9 mouse cellular contexts compared by ENCODE assay signal in the genomic region with DNA sequence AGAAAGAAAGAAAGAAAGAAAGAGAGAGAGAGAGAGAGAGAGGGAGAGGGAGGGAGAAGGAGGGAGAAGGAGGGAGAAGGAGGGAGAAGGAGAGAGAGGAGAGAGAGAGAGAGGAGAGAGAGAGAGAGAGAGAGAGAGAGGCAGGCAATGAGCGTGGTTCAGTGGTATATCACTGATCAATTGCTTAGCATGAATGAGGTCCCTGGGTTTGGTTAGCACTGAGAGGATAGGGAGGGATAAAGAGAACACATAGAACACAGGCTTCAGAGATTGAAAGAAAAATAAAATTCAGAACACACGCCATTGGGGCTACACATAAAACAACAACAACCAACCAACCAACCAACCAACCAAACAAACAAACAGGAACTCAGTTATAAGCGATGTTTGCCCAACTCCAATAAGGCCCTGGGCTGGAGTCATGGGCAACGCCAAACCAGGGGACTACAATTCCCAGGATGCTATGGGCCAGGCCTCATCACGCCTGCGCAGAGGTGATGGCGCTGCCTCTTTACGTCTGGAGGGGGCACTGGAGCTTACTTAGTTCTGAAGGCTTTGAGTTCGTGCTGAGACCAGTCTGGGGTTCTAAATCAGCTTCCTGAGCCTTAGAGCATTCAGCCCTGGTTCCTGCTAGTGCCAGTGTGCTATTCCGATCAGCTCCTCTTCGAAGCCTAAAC. TPM values are rescaled to one million over a fixed set of nuclear protein-coding genes. Genes with fewer than 3 reads are reported as not detected.
DNase-seq lines count a peak whose midpoint lies in the region; ATAC-seq and TF ChIP-seq lines count a peak whose summit lies in the region.
"Had no signal": no experiment of that assay in that cellular context is flagged by ENCODE, and none has a peak within 500 bp of the region (broad histone marks: within the 10 kb centered on the region; RNA-seq: fewer than 3 reads in every experiment).

No protein-coding gene starts in this region.

- no peaks in the 10 kb centered on the region for H3K9me3 ChIP-seq in hindbrain, embryonic 11.5 days (ENCODE audit: control insufficient read depth, low read length)
- no peaks in the 10 kb centered on the region for H3K9me3 ChIP-seq in lung, postnatal 0 days (ENCODE audit: low read length)

- H3K4me2 ChIP-seq in hindbrain, embryonic 11.5 days (replicated peaks; ENCODE audit: low read depth, low read length): peak overlapping the region; percentile 29
- H3K4me2 ChIP-seq in lung, postnatal 0 days (replicated peaks; ENCODE audit: low read depth, low read length): peak overlapping the region; percentile 52

- no peaks in the 10 kb centered on the region for H3K27me3 ChIP-seq in hindbrain, embryonic 11.5 days (ENCODE audit: control insufficient read depth, insufficient read depth, low read length)
- no peaks in the 10 kb centered on the region for H3K27me3 ChIP-seq in lung, postnatal 0 days (replicated peaks; ENCODE audit: insufficient read depth, low read length)

- WGBS in hindbrain, embryonic 11.5 days: 18% methylated on average over 11 of the region's 11 CpGs
- WGBS in lung, postnatal 0 days: 12% methylated on average over 11 of the region's 11 CpGs

- no peaks in the 10 kb centered on the region for H3K36me3 ChIP-seq in hindbrain, embryonic 11.5 days (ENCODE audit: control insufficient read depth, insufficient read depth, low read length)
- H3K36me3 ChIP-seq in lung, postnatal 0 days (ENCODE audit: insufficient read depth, low read length): no peaks in the 10 kb centered on the region

- peak; percentile 90 for ATAC-seq in hindbrain, embryonic 11.5 days (ENCODE audit: low FRiP score)
- peak; percentile 98 for ATAC-seq in lung, postnatal 0 days

- peak; percentile 81 for DNase-seq in Muller cell, postnatal 12 days (ENCODE audit: inconsistent ontology term)
- DNase-seq in cerebellum, adult 9-11 months: peak; percentile 91
- DNase-seq in frontal cortex, adult 2 months (ENCODE audit: extremely low spot score in 1 of 2, low spot score in 1 of 2): peak; percentile 82 to 88
- peak; percentile 93 for DNase-seq in hindbrain, embryonic 11.5 days (ENCODE audit: low spot score)
- DNase-seq in layer of hippocampus, postnatal 10 days (ENCODE audit: low spot score in 2 of 2): peak; percentile 80 to 87
- DNase-seq in lung, postnatal 0 days (ENCODE audit: low spot score): peak; percentile 97
- peak; percentile 74 for DNase-seq in ovary, postnatal 14 days (ENCODE audit: low spot score)
- DNase-seq in thymus, postnatal 10 days (ENCODE audit: low spot score in 2 of 2): peak; percentile 85 to 86

- H3K9ac ChIP-seq in hindbrain, embryonic 11.5 days (ENCODE audit: low read depth, low read length): 0 out of 2 replicates have a peak overlapping the region, but pooled peaks have one; percentile 25
- no peak overlapping the region for H3K9ac ChIP-seq in lung, postnatal 0 days (replicated peaks; ENCODE audit: low read depth)

- peak; percentile 78 for TF ChIP-seq CTCF in lung, postnatal 0 days (IDR thresholded peaks at IDR 0.05)

- no peak overlapping the region for H3K27ac ChIP-seq in hindbrain, embryonic 11.5 days (ENCODE audit: low read depth, low read length)
- H3K27ac ChIP-seq in lung, postnatal 0 days (ENCODE audit: low read length): peak overlapping the region; percentile 62

- H3K4me1 ChIP-seq in hindbrain, embryonic 11.5 days (replicated peaks; ENCODE audit: control insufficient read depth, insufficient read depth, low read length): peaks cover 3% of the 10 kb centered on the region; the same call in 1 of the 2 replicates
- peaks cover 3% of the 10 kb centered on the region; the same call in 1 of the 2 replicates for H3K4me1 ChIP-seq in lung, postnatal 0 days (ENCODE audit: insufficient read depth, low read depth, low read length)

- no peak for TF ChIP-seq EP300 in lung, postnatal 0 days (IDR thresholded peaks at IDR 0.05)

- H3K4me3 ChIP-seq in hindbrain, embryonic 11.5 days (ENCODE audit: low read depth, low read length): peak overlapping the region; percentile 22; the same call in 1 of the 2 replicates
- H3K4me3 ChIP-seq in lung, postnatal 0 days (ENCODE audit: low read depth, low read length): peak overlapping the region; percentile 24; the same call in 1 of the 2 replicates
- H3K4me3 ChIP-seq: myocyte had no signal

RNA-seq across cellular contexts. Expression of a gene that starts 5.5 kb away (rescaled TPM):
- polyA plus RNA-seq in frontal cortex, adult 2 months (2012; rRNA removed): 0.16 TPM in 1 of 2 replicates, not detected in the other
- not detected in 2 replicates for polyA plus RNA-seq in hindbrain, embryonic 11.5 days (2014; fragmentation: Nextera tagmentation; extraction: Ambion mirVana)
- not detected for total RNA-seq in layer of hippocampus, postnatal 10 days (2021)
- not detected in 2 replicates for polyA plus RNA-seq in lung, postnatal 0 days (2015; fragmentation: Nextera tagmentation; extraction: Ambion mirVana)
- polyA plus RNA-seq: myocyte had no signal

RNA-seq across cellular contexts. Expression of a gene that starts 14.7 kb away (rescaled TPM):
- 88.4 and 126 TPM in 2 replicates for polyA plus RNA-seq in frontal cortex, adult 2 months (2012; rRNA removed)
- polyA plus RNA-seq in hindbrain, embryonic 11.5 days (2014; fragmentation: Nextera tagmentation; extraction: Ambion mirVana): 49.1 and 55.4 TPM in 2 replicates
- total RNA-seq in layer of hippocampus, postnatal 10 days (2021): 10 to 100 TPM; 30.2 to 35.7 TPM
- 81.0 and 82.7 TPM in 2 replicates for polyA plus RNA-seq in lung, postnatal 0 days (2015; fragmentation: Nextera tagmentation; extraction: Ambion mirVana)

RNA-seq across cellular contexts. Expression of a gene that starts 21.5 kb away (rescaled TPM):
- polyA plus RNA-seq in frontal cortex, adult 2 months (2012; rRNA removed): 1.3 and 1.6 TPM in 2 replicates
- 34.8 and 37.6 TPM in 2 replicates for polyA plus RNA-seq in hindbrain, embryonic 11.5 days (2014; fragmentation: Nextera tagmentation; extraction: Ambion mirVana)
- 1 to 10 TPM; 1.2 to 1.8 TPM for total RNA-seq in layer of hippocampus, postnatal 10 days (2021)
- 2.4 and 3.5 TPM in 2 replicates for polyA plus RNA-seq in lung, postnatal 0 days (2015; fragmentation: Nextera tagmentation; extraction: Ambion mirVana)

RNA-seq across cellular contexts. Expression of a gene that starts 23.6 kb away (rescaled TPM):
- 0.64 and 1.6 TPM in 2 replicates for polyA plus RNA-seq in frontal cortex, adult 2 months (2012; rRNA removed)
- polyA plus RNA-seq in hindbrain, embryonic 11.5 days (2014; fragmentation: Nextera tagmentation; extraction: Ambion mirVana): 3.0 and 3.7 TPM in 2 replicates
- total RNA-seq in layer of hippocampus, postnatal 10 days (2021): not detected
- polyA plus RNA-seq in lung, postnatal 0 days (2015; fragmentation: Nextera tagmentation; extraction: Ambion mirVana): 2.7 and 3.1 TPM in 2 replicates

RNA-seq across cellular contexts. Expression of a gene that starts 28.8 kb away (rescaled TPM):
- 0.11 and 0.14 TPM in 2 replicates for polyA plus RNA-seq in frontal cortex, adult 2 months (2012; rRNA removed)
- polyA plus RNA-seq in hindbrain, embryonic 11.5 days (2014; fragmentation: Nextera tagmentation; extraction: Ambion mirVana): 0.64 and 0.79 TPM in 2 replicates
- 1 to 10 TPM in 1 of 2 experiments, under 1 TPM in 1; 0.54 to 1.7 TPM for total RNA-seq in layer of hippocampus, postnatal 10 days (2021)
- polyA plus RNA-seq in lung, postnatal 0 days (2015; fragmentation: Nextera tagmentation; extraction: Ambion mirVana): 2.1 and 2.6 TPM in 2 replicates
